ENCODE assay signal across 19 mouse cellular contexts in the genomic region with DNA sequence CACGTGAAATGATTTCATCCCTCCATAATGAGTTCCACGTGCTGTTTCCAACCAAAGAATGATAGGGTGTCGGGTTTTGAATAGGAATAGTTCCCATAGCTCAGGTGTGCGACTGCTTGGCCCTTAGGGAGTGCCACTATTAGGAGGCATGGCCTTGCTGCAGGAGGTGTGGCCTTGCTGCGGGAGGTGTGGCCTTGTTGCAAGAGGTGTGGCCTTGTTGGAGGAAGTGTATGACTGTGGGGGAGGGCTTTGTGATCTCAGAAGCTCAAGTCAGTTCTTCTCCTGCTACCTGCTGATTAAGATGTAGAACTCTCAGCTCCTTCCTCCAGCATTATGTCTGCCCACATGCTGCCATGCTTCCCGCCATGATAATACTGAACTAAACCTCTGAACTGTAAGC. TPM values are rescaled to one million over a fixed set of nuclear protein-coding genes. Genes with fewer than 3 reads are reported as not detected.
DNase-seq lines count a peak whose midpoint lies in the region; ATAC-seq lines count a peak whose summit lies in the region.
"Had no signal": no experiment of that assay in that cellular context is flagged by ENCODE, and none has a peak within 500 bp of the region (broad histone marks: within the 10 kb centered on the region; RNA-seq: fewer than 3 reads in every experiment).

No protein-coding gene starts in this region.

- WGBS in intestine, embryonic 16.5 days = 59% methylated on average over 6 of the region's 6 CpGs
- 65% methylated on average over 6 of the region's 6 CpGs for WGBS in forebrain, embryonic 10.5 days

- intact Hi-C loops in left cerebral cortex, postnatal 36 days (cut with DNase I) = no loop called here

- H3K4me1 ChIP-seq in intestine, embryonic 16.5 days (ENCODE audit: control insufficient read depth, insufficient read depth, low read length) = no peaks in the 10 kb centered on the region
- no peaks in the 10 kb centered on the region for H3K4me1 ChIP-seq in forebrain, embryonic 10.5 days
- H3K4me1 ChIP-seq: liver, embryonic 15.5 days; neural tube, embryonic 12.5 days had no signal

- H3K27ac ChIP-seq in intestine, embryonic 16.5 days (ENCODE audit: low read length) = no peak overlapping the region
- no peak overlapping the region for H3K27ac ChIP-seq in forebrain, embryonic 10.5 days
- H3K27ac ChIP-seq: kidney, postnatal 0 days; limb, embryonic 10.5 days; liver, embryonic 15.5 days; neural tube, embryonic 12.5 days had no signal

- H3K4me3 ChIP-seq in intestine, embryonic 16.5 days (ENCODE audit: low read length) = no peak overlapping the region
- no peak overlapping the region for H3K4me3 ChIP-seq in forebrain, embryonic 10.5 days
- H3K4me3 ChIP-seq: limb, embryonic 10.5 days; liver, embryonic 15.5 days; neural tube, embryonic 12.5 days had no signal

- no peaks in the 10 kb centered on the region for H3K27me3 ChIP-seq in intestine, embryonic 16.5 days (replicated peaks; ENCODE audit: control insufficient read depth, insufficient read depth, low read length)
- H3K27me3 ChIP-seq in forebrain, embryonic 10.5 days (ENCODE audit: poor library complexity, severe bottlenecking) = no peaks in the 10 kb centered on the region
- H3K27me3 ChIP-seq: liver, embryonic 15.5 days; neural tube, embryonic 12.5 days had no signal

- no peak overlapping the region for H3K9ac ChIP-seq in intestine, embryonic 16.5 days (ENCODE audit: low read depth, low read length)
- H3K9ac ChIP-seq: liver, embryonic 15.5 days; neural tube, embryonic 12.5 days had no signal

- peak; percentile 4 for DNase-seq in 416B (ENCODE audit: low read depth)
- peak; percentile 8 to 11 for DNase-seq in B cell, adult 2 months
- DNase-seq in WW6 (ENCODE audit: low read depth, low spot score) = peak; percentile 36
- no peak for DNase-seq in MN1 (ENCODE audit: low spot score)
- DNase-seq in forebrain, embryonic 10.5 days (ENCODE audit: extremely low spot score, low spot score) = no peak
- no peak for DNase-seq in left cerebral cortex, postnatal 36 days (ENCODE audit: low spot score in 2 of 2)
- no peak for DNase-seq in heart, adult 8-10 months (ENCODE audit: low spot score)
- DNase-seq: adrenal gland, postnatal 36 days; cerebellum, adult 9-10 months; heart, adult 11 months; lung, postnatal 10 days; right cerebral cortex, postnatal 25 days had no signal

- H3K4me2 ChIP-seq in intestine, embryonic 16.5 days (ENCODE audit: low read depth, low read length) = no peak overlapping the region
- H3K4me2 ChIP-seq: liver, embryonic 15.5 days; neural tube, embryonic 12.5 days had no signal

- no peaks in the 10 kb centered on the region for H3K9me3 ChIP-seq in intestine, embryonic 16.5 days (ENCODE audit: control insufficient read depth, low read length)
- no peaks in the 10 kb centered on the region for H3K9me3 ChIP-seq in forebrain, embryonic 10.5 days
- H3K9me3 ChIP-seq: limb, embryonic 10.5 days; liver, embryonic 15.5 days; neural tube, embryonic 12.5 days had no signal

- ATAC-seq in intestine, embryonic 16.5 days = peak; percentile 79
- ATAC-seq: forebrain, embryonic 14.5 days; inflammation-experienced regulatory T-cells, adult 6 months had no signal

- no peaks in the 10 kb centered on the region for H3K36me3 ChIP-seq in intestine, embryonic 16.5 days (ENCODE audit: control insufficient read depth, insufficient read depth, low read length)
- H3K36me3 ChIP-seq in forebrain, embryonic 10.5 days (replicated peaks) = no peaks in the 10 kb centered on the region
- H3K36me3 ChIP-seq: limb, embryonic 10.5 days; liver, embryonic 15.5 days; neural tube, embryonic 12.5 days had no signal

RNA-seq across cellular contexts. Expression of a gene that starts 17.3 kb away (rescaled TPM):
- 27.8 and 29.5 TPM in 2 replicates for polyA plus RNA-seq in intestine, embryonic 16.5 days (2015; fragmentation: Nextera tagmentation; extraction: Ambion mirVana)
- polyA plus RNA-seq in forebrain, embryonic 10.5 days (2016; fragmentation: Nextera tagmentation; extraction: Ambion mirVana) = 1.3 and 1.6 TPM in 2 replicates
- total RNA-seq in left cerebral cortex, postnatal 36 days (2021) = 1 to 10 TPM; 2.9 to 3.2 TPM
- 100 to 1,000 TPM in 2 of 4 experiments, 10 to 100 TPM in 2; 91.9 to 102 (median 100) TPM for total RNA-seq in heart, adult 8-10 months (2022)
- polyA plus RNA-seq: inflammation-experienced regulatory T-cells, adult 6 months had no signal

RNA-seq across cellular contexts. Expression of a gene that starts 48.6 kb away (rescaled TPM):
- 91.2 and 109 TPM in 2 replicates for polyA plus RNA-seq in intestine, embryonic 16.5 days (2015; fragmentation: Nextera tagmentation; extraction: Ambion mirVana)
- polyA plus RNA-seq in forebrain, embryonic 10.5 days (2016; fragmentation: Nextera tagmentation; extraction: Ambion mirVana) = 16.9 and 18.0 TPM in 2 replicates
- 10 to 100 TPM; 10.5 to 10.9 TPM for total RNA-seq in left cerebral cortex, postnatal 36 days (2021)
- total RNA-seq in heart, adult 8-10 months (2022) = 10 to 100 TPM; 31.1 to 37.7 (median 35.0) TPM

Comparison
In these comparisons a context has a peak if more than half of its experiments do, and no peak if none do; other contexts are left out.
1. DNase-seq: peak in 416B (single experiment), B cell, adult 2 months (2 of 2) and WW6 (single experiment); none in MN1 (single experiment), forebrain, embryonic 10.5 days (single experiment), left cerebral cortex, postnatal 36 days (0 of 2) and heart, adult 8-10 months (single experiment).
2. RNA of a gene that starts 17.3 kb away (total RNA-seq): 91.9 to 102 TPM in heart, adult 8-10 months; 2.9 to 3.2 TPM in left cerebral cortex, postnatal 36 days; every median in the first group is over 10 times any median in the second.